8 mouse cellular contexts compared by ENCODE assay signal in genomic region chr1:77516203-77516991, GRCm38 (mm10). TPM values are rescaled to one million over a fixed set of nuclear protein-coding genes. Genes with fewer than 3 reads are reported as not detected.
A peak's percentile ranks its signal among the peaks of the same experiment; 100 is the strongest.
DNase-seq lines count a peak whose midpoint lies in the region; ATAC-seq lines count a peak whose summit lies in the region.

No protein-coding gene starts in this region.

- WGBS in intestine, embryonic 16.5 days: 2% methylated on average over 36 of the region's 36 CpGs

- H3K9ac ChIP-seq in intestine, embryonic 16.5 days (ENCODE audit: low read depth, low read length): peak overlapping the region; percentile 67

- no peak overlapping the region for H3K27ac ChIP-seq in intestine, embryonic 16.5 days (ENCODE audit: low read length)

- H3K4me1 ChIP-seq in intestine, embryonic 16.5 days (ENCODE audit: control insufficient read depth, insufficient read depth, low read length): peaks cover 21% of the 10 kb centered on the region

- peak; percentile 81 for DNase-seq in adrenal gland, adult 8-10 months
- peak; percentile 92 for DNase-seq in embryo, embryonic 11 days
- peak; percentile 83 to 93 for DNase-seq in gastrocnemius, postnatal 36 days
- DNase-seq in left cerebral cortex, postnatal 25 days (ENCODE audit: low spot score in 2 of 2): peak; percentile 93 to 97
- DNase-seq in mesoderm, embryonic 11.5 days (ENCODE audit: low read depth, low spot score): peak; percentile 92
- peak; percentile 94 for DNase-seq in right cerebral cortex, postnatal 25 days
- peak; percentile 95 for DNase-seq in urinary bladder, postnatal 25 days (ENCODE audit: low spot score)

- peak overlapping the region; percentile 98 for H3K4me2 ChIP-seq in intestine, embryonic 16.5 days (ENCODE audit: low read depth, low read length)

- no peaks in the 10 kb centered on the region for H3K9me3 ChIP-seq in intestine, embryonic 16.5 days (ENCODE audit: control insufficient read depth, low read length)

- intact Hi-C loops in gastrocnemius, postnatal 36 days (cut with DNase I): loop anchor here (2.0 kb wide), 1 partner anchor 1592 kb away; no protein-coding TSS in a partner anchor
- intact Hi-C loops in left cerebral cortex, postnatal 25 days (cut with DNase I): loop anchor here (1.0 to 10.0 kb wide), 9 partner anchors 412 to 1863 kb away; no protein-coding TSS in a partner anchor

- H3K4me3 ChIP-seq in intestine, embryonic 16.5 days (ENCODE audit: low read length): peak overlapping the region; percentile 70

- no peaks in the 10 kb centered on the region for H3K36me3 ChIP-seq in intestine, embryonic 16.5 days (ENCODE audit: control insufficient read depth, insufficient read depth, low read length)

- no peaks in the 10 kb centered on the region for H3K27me3 ChIP-seq in intestine, embryonic 16.5 days (replicated peaks; ENCODE audit: control insufficient read depth, insufficient read depth, low read length)

- ATAC-seq in intestine, embryonic 16.5 days: peak; percentile 64

RNA-seq across cellular contexts. Expression of gene Epha4, which starts 1.5 kb away (rescaled TPM):
- 1 to 10 TPM; 2.9 to 4.0 (median 3.4) TPM for total RNA-seq in adrenal gland, adult 8-10 months (2022)
- 1 to 10 TPM; 1.5 to 2.0 TPM for total RNA-seq in gastrocnemius, postnatal 36 days (2021)
- polyA plus RNA-seq in intestine, embryonic 16.5 days (2015; fragmentation: Nextera tagmentation; extraction: Ambion mirVana): 5.0 and 6.0 TPM in 2 replicates
- 100 to 1,000 TPM; 177 to 192 TPM for total RNA-seq in left cerebral cortex, postnatal 25 days (2021)

Comparison
In these comparisons a context has a peak if more than half of its experiments do, and no peak if none do; other contexts are left out.
1. RNA of gene Epha4, which starts 1.5 kb away (total RNA-seq): 177 to 192 TPM in left cerebral cortex, postnatal 25 days; 2.9 to 4.0 TPM in adrenal gland, adult 8-10 months and 1.5 to 2.0 TPM in gastrocnemius, postnatal 36 days; every median in the first group is over 10 times any median in the second.
2. Peak in every context shown above with its lines, with median percentiles within 50 percentile points of each other: DNase-seq.